Mouse (Mus musculus): Measurements from ENCODE around the gene A830018L16Rik. TPM values are rescaled to one million over a fixed set of nuclear protein-coding genes. Genes with fewer than 3 reads are reported as not detected.

The A830018L16Rik gene
- polyA plus RNA-seq, 1 experiment: 2.1 TPM

- 90% methylated on average over 2 of the region's 2 CpGs for WGBS
- no peak overlapping the region for H3K27ac ChIP-seq (ENCODE audit: control insufficient read depth, insufficient read depth, low read length)
- H3K4me3 ChIP-seq (ENCODE audit: control insufficient read depth, insufficient read depth, low read length): no peak overlapping the region
- TF ChIP-seq POLR2A (IDR thresholded peaks at IDR 0.05; ENCODE audit: control insufficient read depth, extremely low read depth, insufficient read depth, low read length, poor library complexity) (no peak), CTCF (IDR thresholded peaks at IDR 0.05; ENCODE audit: borderline replicate concordance, control insufficient read depth, extremely low read depth, insufficient read depth, low read length, poor library complexity) (no peak)
- no peaks in the 10 kb centered on the region for H3K27me3 ChIP-seq (ENCODE audit: control insufficient read depth, insufficient read depth, low read length)
- DNase-seq: no peak
- no peaks in the 10 kb centered on the region for H3K4me1 ChIP-seq (replicated peaks; ENCODE audit: control insufficient read depth, insufficient read depth, low read length)
- no peaks in the 10 kb centered on the region for H3K36me3 ChIP-seq (ENCODE audit: control insufficient read depth, insufficient read depth, low read length)
Measured at GRCm38 (mm10) chr1:11959421-11960206, 545.7 kb downstream of the A830018L16Rik start.

GRCm38 (mm10) chr1:11982590-11983136, 568.8 kb downstream of the A830018L16Rik start:
- 88% methylated on average over 4 of the region's 4 CpGs for WGBS
- no peak overlapping the region for H3K4me3 ChIP-seq (ENCODE audit: control insufficient read depth, insufficient read depth, low read length)
- TF ChIP-seq POLR2A (IDR thresholded peaks at IDR 0.05; ENCODE audit: control insufficient read depth, extremely low read depth, insufficient read depth, low read length, poor library complexity): no peak
- no peak for TF ChIP-seq CTCF (IDR thresholded peaks at IDR 0.05; ENCODE audit: borderline replicate concordance, control insufficient read depth, extremely low read depth, insufficient read depth, low read length, poor library complexity)
- no peak overlapping the region for H3K27ac ChIP-seq (ENCODE audit: control insufficient read depth, insufficient read depth, low read length)
- no peaks in the 10 kb centered on the region for H3K27me3 ChIP-seq (ENCODE audit: control insufficient read depth, insufficient read depth, low read length)
- no peak for DNase-seq
- no peaks in the 10 kb centered on the region for H3K36me3 ChIP-seq (ENCODE audit: control insufficient read depth, insufficient read depth, low read length)
- H3K4me1 ChIP-seq (replicated peaks; ENCODE audit: control insufficient read depth, insufficient read depth, low read length): no peaks in the 10 kb centered on the region

GRCm38 (mm10) chr1:11990011-11990410, 576.1 kb downstream of the A830018L16Rik start:
- Histone ChIP-seq H3K27ac (ENCODE audit: control insufficient read depth, insufficient read depth, low read length) (no peak overlapping the region), H3K4me1 (replicated peaks; ENCODE audit: control insufficient read depth, insufficient read depth, low read length) (no peaks in the 10 kb centered on the region), H3K36me3 (ENCODE audit: control insufficient read depth, insufficient read depth, low read length) (no peaks in the 10 kb centered on the region), H3K4me3 (ENCODE audit: control insufficient read depth, insufficient read depth, low read length) (no peak overlapping the region), H3K27me3 (ENCODE audit: control insufficient read depth, insufficient read depth, low read length) (no peaks in the 10 kb centered on the region)
- no peak for DNase-seq
- 84% methylated on average over 3 of the region's 3 CpGs for WGBS
- TF ChIP-seq CTCF (IDR thresholded peaks at IDR 0.05; ENCODE audit: borderline replicate concordance, control insufficient read depth, extremely low read depth, insufficient read depth, low read length, poor library complexity) (no peak), POLR2A (IDR thresholded peaks at IDR 0.05; ENCODE audit: control insufficient read depth, extremely low read depth, insufficient read depth, low read length, poor library complexity) (no peak)

GRCm38 (mm10) chr1:11996297-11996878, 582.5 kb downstream of the A830018L16Rik start:
- no peaks in the 10 kb centered on the region for H3K27me3 ChIP-seq (ENCODE audit: control insufficient read depth, insufficient read depth, low read length)
- DNase-seq: no peak
- H3K4me1 ChIP-seq (replicated peaks; ENCODE audit: control insufficient read depth, insufficient read depth, low read length): no peaks in the 10 kb centered on the region
- no peak overlapping the region for H3K27ac ChIP-seq (ENCODE audit: control insufficient read depth, insufficient read depth, low read length)
- TF ChIP-seq POLR2A (IDR thresholded peaks at IDR 0.05; ENCODE audit: control insufficient read depth, extremely low read depth, insufficient read depth, low read length, poor library complexity) (no peak), CTCF (IDR thresholded peaks at IDR 0.05; ENCODE audit: borderline replicate concordance, control insufficient read depth, extremely low read depth, insufficient read depth, low read length, poor library complexity) (no peak)
- no peak overlapping the region for H3K4me3 ChIP-seq (ENCODE audit: control insufficient read depth, insufficient read depth, low read length)
- H3K36me3 ChIP-seq (ENCODE audit: control insufficient read depth, insufficient read depth, low read length): no peaks in the 10 kb centered on the region
- 77% methylated on average over 2 of the region's 2 CpGs for WGBS

DNA sequence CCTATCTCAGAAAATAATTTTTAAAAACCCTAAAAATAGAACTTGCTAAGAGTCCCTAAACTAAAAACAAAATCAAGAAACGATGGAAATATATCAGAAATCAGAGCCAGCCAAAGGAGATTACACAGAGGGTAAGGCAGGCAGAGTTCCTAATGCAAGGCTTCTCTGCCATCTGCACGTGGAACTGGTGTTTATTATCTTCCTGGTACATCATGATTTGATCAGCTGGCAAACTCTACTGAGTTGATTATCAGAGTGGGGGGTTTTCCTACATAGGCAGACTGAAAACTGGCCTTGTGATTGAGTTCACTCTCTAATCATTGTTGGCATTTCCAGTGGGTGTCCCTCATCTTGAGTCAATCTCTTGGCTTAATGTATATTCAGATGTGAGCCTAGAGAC, 583.7 kb downstream of the A830018L16Rik start:
- Histone ChIP-seq H3K27me3 (ENCODE audit: control insufficient read depth, insufficient read depth, low read length) (no peaks in the 10 kb centered on the region), H3K4me3 (ENCODE audit: control insufficient read depth, insufficient read depth, low read length) (no peak overlapping the region), H3K4me1 (replicated peaks; ENCODE audit: control insufficient read depth, insufficient read depth, low read length) (no peaks in the 10 kb centered on the region), H3K27ac (ENCODE audit: control insufficient read depth, insufficient read depth, low read length) (no peak overlapping the region), H3K36me3 (ENCODE audit: control insufficient read depth, insufficient read depth, low read length) (no peaks in the 10 kb centered on the region)
- no peak for DNase-seq
- WGBS: 56% methylated on average over 2 of the region's 2 CpGs
- no peak for TF ChIP-seq CTCF (IDR thresholded peaks at IDR 0.05; ENCODE audit: borderline replicate concordance, control insufficient read depth, extremely low read depth, insufficient read depth, low read length, poor library complexity)
- TF ChIP-seq POLR2A (IDR thresholded peaks at IDR 0.05; ENCODE audit: control insufficient read depth, extremely low read depth, insufficient read depth, low read length, poor library complexity): no peak

DNA sequence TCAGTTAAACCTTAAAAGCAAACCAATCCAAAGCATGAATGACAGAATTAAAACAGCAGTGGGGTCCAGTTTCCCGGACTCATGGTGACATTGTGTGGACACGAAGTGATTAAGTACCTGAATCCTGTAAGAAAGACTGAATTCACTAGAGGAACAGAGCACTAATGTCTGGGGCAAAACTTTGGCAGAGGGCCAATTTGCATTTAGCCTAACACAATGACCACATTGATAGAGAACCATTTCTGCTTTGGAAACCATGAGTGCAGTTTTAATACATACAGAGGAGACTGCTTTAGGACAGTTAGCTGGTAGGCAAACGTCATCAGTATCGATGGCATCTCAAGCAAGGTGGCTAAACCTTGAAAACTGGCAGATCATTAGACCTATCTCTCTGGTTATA, 586.7 kb downstream of the A830018L16Rik start:
- DNase-seq: no peak
- no peaks in the 10 kb centered on the region for H3K36me3 ChIP-seq (ENCODE audit: control insufficient read depth, insufficient read depth, low read length)
- WGBS: 65% methylated on average over 4 of the region's 4 CpGs
- H3K27ac ChIP-seq (ENCODE audit: control insufficient read depth, insufficient read depth, low read length): no peak overlapping the region
- H3K27me3 ChIP-seq (ENCODE audit: control insufficient read depth, insufficient read depth, low read length): no peaks in the 10 kb centered on the region
- TF ChIP-seq POLR2A (IDR thresholded peaks at IDR 0.05; ENCODE audit: control insufficient read depth, extremely low read depth, insufficient read depth, low read length, poor library complexity) (no peak), CTCF (IDR thresholded peaks at IDR 0.05; ENCODE audit: borderline replicate concordance, control insufficient read depth, extremely low read depth, insufficient read depth, low read length, poor library complexity) (no peak)
- H3K4me1 ChIP-seq (replicated peaks; ENCODE audit: control insufficient read depth, insufficient read depth, low read length): no peaks in the 10 kb centered on the region
- H3K4me3 ChIP-seq (ENCODE audit: control insufficient read depth, insufficient read depth, low read length): no peak overlapping the region

All from thymus, adult 2 months (tissue).